Mouse (Mus musculus): Measurements from ENCODE around the gene Ggct.

Ggct gene

GRCm38 (mm10) chr6:54997726-54998125 is 5.0 kb upstream of the Ggct start:
- DNase-seq (ENCODE audit: extremely low spot score, low read depth, low spot score), result no peak

GRCm38 (mm10) chr6:54996361-54996760 is 3.6 kb upstream of the Ggct start:
- DNase-seq (ENCODE audit: extremely low spot score, low read depth, low spot score), result no peak

GRCm38 (mm10) chr6:54992141-54992540 is 609 bp downstream of the Ggct start:
- no peak for DNase-seq (ENCODE audit: extremely low spot score, low read depth, low spot score)

- no peak for DNase-seq (ENCODE audit: extremely low spot score, low read depth, low spot score)
Measured at GRCm38 (mm10) chr6:54991189-54991588, 1.6 kb downstream of the Ggct start.

GRCm38 (mm10) chr6:54988141-54988540 is 4.6 kb downstream of the Ggct start:
- DNase-seq (ENCODE audit: extremely low spot score, low read depth, low spot score), result no peak

GRCm38 (mm10) chr6:54984096-54984495 is 8.7 kb downstream of the Ggct start:
- no peak for DNase-seq (ENCODE audit: extremely low spot score, low read depth, low spot score)

- no peak for DNase-seq (ENCODE audit: extremely low spot score, low read depth, low spot score)
Measured at GRCm38 (mm10) chr6:54983526-54984050, 9.2 kb downstream of the Ggct start.

- DNase-seq (ENCODE audit: extremely low spot score, low read depth, low spot score), result no peak
Measured at GRCm38 (mm10) chr6:54979426-54979825, 13.3 kb downstream of the Ggct start.

GRCm38 (mm10) chr6:54975616-54976015 is 17.1 kb downstream of the Ggct start:
- DNase-seq (ENCODE audit: extremely low spot score, low read depth, low spot score), result no peak

GRCm38 (mm10) chr6:54974501-54974900 is 18.2 kb downstream of the Ggct start:
- DNase-seq (ENCODE audit: extremely low spot score, low read depth, low spot score), result no peak

- no peak for DNase-seq (ENCODE audit: extremely low spot score, low read depth, low spot score)
Measured at GRCm38 (mm10) chr6:54972929-54973211, 19.9 kb downstream of the Ggct start.

GRCm38 (mm10) chr6:54972111-54972928 is 20.4 kb downstream of the Ggct start, which contains the start of gene Nod1:
Gene Nod1 (minus strand): TSS chr6:54972612.
- no peak for DNase-seq (ENCODE audit: extremely low spot score, low read depth, low spot score)

GRCm38 (mm10) chr6:54971731-54972110 is 21.0 kb downstream of the Ggct start:
- no peak for DNase-seq (ENCODE audit: extremely low spot score, low read depth, low spot score)

- no peak for DNase-seq (ENCODE audit: extremely low spot score, low read depth, low spot score)
Measured at GRCm38 (mm10) chr6:54970506-54970905, 22.2 kb downstream of the Ggct start.

- no peak for DNase-seq (ENCODE audit: extremely low spot score, low read depth, low spot score)
Measured at GRCm38 (mm10) chr6:54969801-54970200, 22.9 kb downstream of the Ggct start.

- DNase-seq (ENCODE audit: extremely low spot score, low read depth, low spot score), result no peak
Measured at GRCm38 (mm10) chr6:54967591-54967990, 25.2 kb downstream of the Ggct start.

GRCm38 (mm10) chr6:54965234-54965633 is 27.5 kb downstream of the Ggct start:
- no peak for DNase-seq (ENCODE audit: extremely low spot score, low read depth, low spot score)

- no peak for DNase-seq (ENCODE audit: extremely low spot score, low read depth, low spot score)
Measured at GRCm38 (mm10) chr6:54964755-54965154, 28.0 kb downstream of the Ggct start.

GRCm38 (mm10) chr6:54963599-54963998 is 29.2 kb downstream of the Ggct start:
- no peak for DNase-seq (ENCODE audit: extremely low spot score, low read depth, low spot score)

GRCm38 (mm10) chr6:54957655-54958054 is 35.1 kb downstream of the Ggct start:
- no peak for DNase-seq (ENCODE audit: extremely low spot score, low read depth, low spot score)

- DNase-seq (ENCODE audit: extremely low spot score, low read depth, low spot score), result no peak
Measured at GRCm38 (mm10) chr6:54956425-54956824, 36.3 kb downstream of the Ggct start.

GRCm38 (mm10) chr6:54955949-54956348 is 36.8 kb downstream of the Ggct start:
- no peak for DNase-seq (ENCODE audit: extremely low spot score, low read depth, low spot score)

Data from hindlimb bud, embryonic 11.5 days (tissue).